Mouse (Mus musculus) WW6 (cell line): ENCODE data around the gene Zfp992.
"Not testable (repeated sequence)": the region's sequence is repeated elsewhere in the genome, so short reads cannot be mapped to it uniquely, and the experiment has no call there.

Source experiments
- DNase-seq: peaks from one replicate; pipeline ENCODE4 v3.0.0-alpha.2; 2013; ENCODE audit warnings: low read depth, low spot score

Zfp992 gene

DNA sequence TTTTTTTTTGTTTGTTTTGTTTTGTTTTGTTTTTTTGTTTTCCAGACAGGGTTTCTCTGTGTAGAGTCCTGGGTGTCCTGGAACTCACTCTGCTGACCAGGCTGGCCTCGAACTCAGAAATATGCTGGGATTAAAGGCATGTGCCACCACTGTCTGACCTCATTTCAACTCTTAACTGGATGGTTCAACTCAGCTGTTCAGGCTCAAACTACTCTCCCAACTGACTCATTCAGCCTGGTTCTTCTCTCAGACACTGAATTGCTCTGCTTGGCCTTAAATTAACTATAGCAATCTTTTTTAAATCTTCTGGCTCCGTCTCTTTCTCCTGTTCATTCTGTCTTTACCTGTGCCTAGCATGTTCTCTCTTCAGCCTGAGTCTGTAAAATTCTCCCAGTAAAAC is 68.3 kb downstream of the Zfp992 start:
- not testable (repeated sequence) for DNase-seq
